ENCODE assay signal across 10 mouse cellular contexts in the genomic region with DNA sequence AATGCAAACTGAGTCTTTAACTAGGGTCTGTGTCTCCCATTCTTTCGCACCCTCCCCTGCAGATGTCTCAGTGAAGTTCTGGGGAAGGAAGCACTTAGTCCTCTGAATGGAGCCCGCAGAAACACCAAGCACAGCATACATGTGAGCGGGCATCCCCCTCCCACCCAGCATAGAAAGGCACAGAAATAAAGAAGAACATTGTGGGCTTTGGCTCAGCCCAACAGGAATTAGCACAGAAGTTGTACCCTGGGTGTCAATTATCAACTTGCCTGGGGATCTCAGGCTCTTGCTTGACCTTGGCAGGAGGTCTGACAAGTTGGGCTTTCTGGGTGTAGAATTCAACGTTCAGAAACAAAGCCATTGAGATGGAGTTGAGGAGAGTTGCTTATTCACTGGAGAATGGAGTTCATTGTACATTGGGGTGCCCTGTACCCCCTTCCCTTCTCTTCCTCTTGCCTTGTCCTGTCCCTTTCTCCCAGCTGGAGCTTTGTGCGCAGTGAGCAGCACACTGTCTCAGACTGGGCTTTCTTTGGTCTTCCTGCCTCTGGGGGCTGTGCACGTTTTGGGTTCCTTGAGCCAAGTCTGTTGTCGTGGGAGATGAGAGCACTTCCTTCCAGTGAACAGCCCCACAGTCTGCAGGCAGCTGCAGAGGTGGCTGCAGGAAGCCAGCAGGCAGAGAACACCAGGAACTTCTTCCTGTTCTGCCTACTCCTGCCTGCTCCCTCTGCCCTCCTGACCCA.
DNase-seq lines count a peak whose midpoint lies in the region; ATAC-seq and TF ChIP-seq lines count a peak whose summit lies in the region.
"Had no signal": no experiment of that assay in that cellular context is flagged by ENCODE, and none has a peak within 500 bp of the region (broad histone marks: within the 10 kb centered on the region; RNA-seq: fewer than 3 reads in every experiment).

No protein-coding gene starts in this region.

- no peaks in the 10 kb centered on the region for H3K9me3 ChIP-seq in embryonic facial prominence, embryonic 12.5 days
- H3K9me3 ChIP-seq in heart, postnatal 0 days (replicated peaks; ENCODE audit: control insufficient read depth, low read length): no peaks in the 10 kb centered on the region
- H3K9me3 ChIP-seq: embryonic facial prominence, embryonic 15.5 days had no signal

- no peak overlapping the region for H3K9ac ChIP-seq in embryonic facial prominence, embryonic 12.5 days
- no peak overlapping the region for H3K9ac ChIP-seq in heart, postnatal 0 days (replicated peaks; ENCODE audit: low read depth, low read length)
- H3K9ac ChIP-seq: embryonic facial prominence, embryonic 15.5 days had no signal

- TF ChIP-seq CTCF in heart, postnatal 0 days (IDR thresholded peaks at IDR 0.05; ENCODE audit: low read depth): no peak

- TF ChIP-seq EP300 in heart, postnatal 0 days (IDR thresholded peaks at IDR 0.05; ENCODE audit: low read depth): no peak

- 42% methylated on average over 7 of the region's 7 CpGs for WGBS in embryonic facial prominence, embryonic 12.5 days
- WGBS in heart, postnatal 0 days: 47% methylated on average over 7 of the region's 7 CpGs

- no peak overlapping the region for H3K4me3 ChIP-seq in embryonic facial prominence, embryonic 12.5 days
- no peak overlapping the region for H3K4me3 ChIP-seq in heart, postnatal 0 days (ENCODE audit: low read depth, low read length)
- H3K4me3 ChIP-seq: embryonic facial prominence, embryonic 15.5 days had no signal

- H3K4me1 ChIP-seq in embryonic facial prominence, embryonic 12.5 days: peaks cover 5% of the 10 kb centered on the region; the same call in 1 of the 2 replicates
- H3K4me1 ChIP-seq in heart, postnatal 0 days (ENCODE audit: control insufficient read depth, insufficient read depth): peaks cover 9% of the 10 kb centered on the region

- peak; percentile 60; the same call in 1 of the 2 replicates for ATAC-seq in embryonic facial prominence, embryonic 12.5 days (ENCODE audit: insufficient number of reproducible peaks, insufficient read depth, low FRiP score, low TSS enrichment)
- peak; percentile 71 for ATAC-seq in heart, postnatal 0 days (ENCODE audit: insufficient read depth, low read depth)
- peak; percentile 49 for ATAC-seq in megakaryocyte, adult 5-6 weeks (ENCODE audit: poor library complexity, severe bottlenecking)

- peak; percentile 7 for DNase-seq in embryo, embryonic 10.5 days (ENCODE audit: low spot score)
- DNase-seq in embryo, embryonic 10 days (ENCODE audit: low spot score): no peak
- peak; percentile 27 for DNase-seq in heart, postnatal 0 days (ENCODE audit: low spot score)
- peak; percentile 27 to 56 for DNase-seq in layer of hippocampus, adult 8-10 months (ENCODE audit: low spot score in 2 of 2)
- DNase-seq in thymus, postnatal 14 days: peak; percentile 68
- no peak for DNase-seq in urinary bladder, postnatal 36 days (ENCODE audit: low spot score in 2 of 2)

- no peak overlapping the region for H3K4me2 ChIP-seq in embryonic facial prominence, embryonic 12.5 days (replicated peaks)
- H3K4me2 ChIP-seq in heart, postnatal 0 days (ENCODE audit: low read depth, low read length): no peak overlapping the region
- H3K4me2 ChIP-seq: embryonic facial prominence, embryonic 15.5 days had no signal

- no peaks in the 10 kb centered on the region for H3K27me3 ChIP-seq in embryonic facial prominence, embryonic 12.5 days
- no peaks in the 10 kb centered on the region for H3K27me3 ChIP-seq in heart, postnatal 0 days (ENCODE audit: control insufficient read depth, insufficient read depth, low read length)
- H3K27me3 ChIP-seq: CH12.LX; embryonic facial prominence, embryonic 15.5 days had no signal

- H3K36me3 ChIP-seq in embryonic facial prominence, embryonic 12.5 days: no peaks in the 10 kb centered on the region
- no peaks in the 10 kb centered on the region for H3K36me3 ChIP-seq in heart, postnatal 0 days (replicated peaks; ENCODE audit: control insufficient read depth, insufficient read depth, low read length)
- H3K36me3 ChIP-seq: embryonic facial prominence, embryonic 15.5 days had no signal

- 0 out of 2 replicates have a peak overlapping the region, but pooled peaks have one; percentile 30 for H3K27ac ChIP-seq in embryonic facial prominence, embryonic 12.5 days
- H3K27ac ChIP-seq in heart, postnatal 0 days (ENCODE audit: low read depth): peak overlapping the region; percentile 28; the same call in 1 of the 2 replicates
- H3K27ac ChIP-seq: embryonic facial prominence, embryonic 15.5 days had no signal

Comparison
In these comparisons a context has a peak if more than half of its experiments do, and no peak if none do; other contexts are left out.
1. DNase-seq: peak in embryo, embryonic 10.5 days (single experiment), heart, postnatal 0 days (single experiment), layer of hippocampus, adult 8-10 months (2 of 2) and thymus, postnatal 14 days (single experiment); none in embryo, embryonic 10 days (single experiment) and urinary bladder, postnatal 36 days (0 of 2).
2. Peak in every context shown above with its lines, with median percentiles within 50 percentile points of each other: ATAC-seq.